Mouse (Mus musculus): ENCODE results near the gene Nradd.
A peak's percentile ranks its signal among the peaks of the same experiment; 100 is the strongest.

The Nradd gene

GRCm38 (mm10) chr9:110624361-110625166, at the start of gene Nradd:
Gene Nradd, minus strand, starts transcription at chr9:110624452.
- peak; percentile 87 for DNase-seq

GRCm38 (mm10) chr9:110673107-110673752, 49.0 kb upstream of the Nradd start:
- DNase-seq: no peak

GRCm38 (mm10) chr9:110672462-110673106, 48.3 kb upstream of the Nradd start:
- DNase-seq: no peak

- DNase-seq: no peak
Measured at GRCm38 (mm10) chr9:110669785-110670184, 45.5 kb upstream of the Nradd start.

- DNase-seq: no peak
Measured at GRCm38 (mm10) chr9:110668601-110669293, 44.5 kb upstream of the Nradd start.

- DNase-seq: no peak
Measured at GRCm38 (mm10) chr9:110667219-110667836, 43.1 kb upstream of the Nradd start.

GRCm38 (mm10) chr9:110666374-110666773, 42.1 kb upstream of the Nradd start:
- DNase-seq: no peak

- DNase-seq: no peak
Measured at GRCm38 (mm10) chr9:110665912-110666311, 41.7 kb upstream of the Nradd start.

GRCm38 (mm10) chr9:110662844-110663243, 38.6 kb upstream of the Nradd start:
- no peak for DNase-seq

GRCm38 (mm10) chr9:110660856-110661612, 36.8 kb upstream of the Nradd start:
- DNase-seq: no peak

- no peak for DNase-seq
Measured at GRCm38 (mm10) chr9:110660208-110660607, 36.0 kb upstream of the Nradd start.

GRCm38 (mm10) chr9:110659521-110659920, 35.3 kb upstream of the Nradd start:
- DNase-seq: no peak

GRCm38 (mm10) chr9:110657474-110658078, 33.3 kb upstream of the Nradd start:
- DNase-seq: no peak

GRCm38 (mm10) chr9:110656249-110657221, 32.3 kb upstream of the Nradd start, which contains the start of gene Ccdc12:
Gene Ccdc12, plus strand, starts transcription at chr9:110656503.
- DNase-seq: peak; percentile 94

GRCm38 (mm10) chr9:110655651-110656007, 31.4 kb upstream of the Nradd start:
- DNase-seq: no peak

GRCm38 (mm10) chr9:110654726-110655650, 30.7 kb upstream of the Nradd start:
- no peak for DNase-seq

- peak; percentile 75 for DNase-seq
Measured at GRCm38 (mm10) chr9:110653655-110654461, 29.6 kb upstream of the Nradd start, which contains the start of gene Nbeal2. Gene Nbeal2, minus strand, starts transcription at chr9:110654161.
